Mouse (Mus musculus) embryo, embryonic 10.5 days (tissue): ENCODE data around the gene Elf2.

ENCODE experiments used
- DNase-seq: peaks from one replicate; pipeline ENCODE4 v3.0.0-alpha.2; 2015; ENCODE audit warnings: low spot score

Elf2 gene

GRCm38 (mm10) chr3:51210485-51210884 is 130.0 kb downstream of the Elf2 start:
- DNase-seq: no peak

- no peak for DNase-seq
These were observed 130.8 kb downstream of the Elf2 start for GRCm38 (mm10) chr3:51209503-51210314.

- no peak for DNase-seq
These were observed 131.8 kb downstream of the Elf2 start for GRCm38 (mm10) chr3:51208633-51209032.

GRCm38 (mm10) chr3:51206521-51206920 is 133.9 kb downstream of the Elf2 start:
- DNase-seq: no peak

- DNase-seq: no peak
These were observed 135.6 kb downstream of the Elf2 start for GRCm38 (mm10) chr3:51204897-51205296.

- DNase-seq: no peak
These were observed 136.0 kb downstream of the Elf2 start for GRCm38 (mm10) chr3:51204441-51204840.

- DNase-seq: no peak
These were observed 136.6 kb downstream of the Elf2 start for GRCm38 (mm10) chr3:51203906-51204305.
